Mouse (Mus musculus) cortical plate, adult 2 months (tissue): Measurements from ENCODE around the gene Colq. TPM values are rescaled to one million over a fixed set of nuclear protein-coding genes. Genes with fewer than 3 reads are reported as not detected.

ENCODE experiments used
- H3K27ac ChIP-seq: fragments of 200-500 bp; 2 replicates; pipeline ENCODE4 v1.5.1; 2012; ENCODE audit warnings: low read length, control low read depth, inconsistent platforms; ENCODE audit not compliant: insufficient read depth
- H3K4me1 ChIP-seq: fragments of 200-500 bp; 2 replicates; pipeline ENCODE4 v1.6.1; 2011; ENCODE audit warnings: low read length; ENCODE audit not compliant: control insufficient read depth, insufficient read depth
- H3K4me3 ChIP-seq: fragments of 200-500 bp; 2 replicates; pipeline ENCODE4 v1.5.1; 2011; ENCODE audit warnings: mild to moderate bottlenecking, low read length, control low read depth; ENCODE audit not compliant: insufficient read depth
- CTCF ChIP-seq: fragments of 200-500 bp; IDR thresholded peaks from 2 replicates; pipeline ENCODE4 v1.5.1; 2011; ENCODE audit warnings: mild to moderate bottlenecking, control low read depth, low read length; ENCODE audit not compliant: insufficient read depth; ENCODE audit errors: extremely low read depth
- POLR2A ChIP-seq: fragments of 200-500 bp; IDR thresholded peaks from 2 replicates; pipeline ENCODE4 v1.6.1; 2011; ENCODE audit warnings: mild to moderate bottlenecking, low read length, control low read depth; ENCODE audit not compliant: insufficient read depth; ENCODE audit errors: extremely low read depth
- polyA plus RNA-seq: library from polyadenylated mRNA; depleted of rRNA; stranded (reverse); fragments of >200 nt; gene quantifications from 2 replicates; pipeline ENCODE4 v1.2.3, GENCODE M21; 2012

Gene Colq
- polyA plus RNA-seq, 1 experiment, result 0.84 TPM

DNA sequence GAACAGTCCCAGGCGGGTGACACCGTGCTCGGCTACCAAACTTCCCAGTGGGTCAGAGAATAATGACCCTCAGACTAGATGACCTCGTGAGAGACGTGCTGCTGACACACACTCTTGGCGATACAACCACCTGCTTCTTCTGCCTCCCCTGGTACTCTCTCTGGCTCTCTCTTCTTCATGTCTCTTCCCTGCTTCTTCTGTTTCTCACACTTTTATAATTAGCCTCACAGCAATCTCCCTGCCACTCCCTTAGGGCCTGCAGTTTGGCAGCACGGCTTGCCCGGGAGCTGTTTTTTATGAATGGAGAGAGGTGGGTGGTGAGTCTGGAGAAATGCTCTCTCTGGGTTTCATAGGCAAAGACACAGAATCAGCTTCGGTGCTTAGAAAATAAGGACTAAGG lies 15.3 kb downstream of the Colq start:
- Histone ChIP-seq H3K4me1 (peaks cover 3% of the 10 kb centered on the region), H3K27ac (no peak overlapping the region), H3K4me3 (no peak overlapping the region)
- no peak for TF ChIP-seq POLR2A
- TF ChIP-seq CTCF, result no peak

DNA sequence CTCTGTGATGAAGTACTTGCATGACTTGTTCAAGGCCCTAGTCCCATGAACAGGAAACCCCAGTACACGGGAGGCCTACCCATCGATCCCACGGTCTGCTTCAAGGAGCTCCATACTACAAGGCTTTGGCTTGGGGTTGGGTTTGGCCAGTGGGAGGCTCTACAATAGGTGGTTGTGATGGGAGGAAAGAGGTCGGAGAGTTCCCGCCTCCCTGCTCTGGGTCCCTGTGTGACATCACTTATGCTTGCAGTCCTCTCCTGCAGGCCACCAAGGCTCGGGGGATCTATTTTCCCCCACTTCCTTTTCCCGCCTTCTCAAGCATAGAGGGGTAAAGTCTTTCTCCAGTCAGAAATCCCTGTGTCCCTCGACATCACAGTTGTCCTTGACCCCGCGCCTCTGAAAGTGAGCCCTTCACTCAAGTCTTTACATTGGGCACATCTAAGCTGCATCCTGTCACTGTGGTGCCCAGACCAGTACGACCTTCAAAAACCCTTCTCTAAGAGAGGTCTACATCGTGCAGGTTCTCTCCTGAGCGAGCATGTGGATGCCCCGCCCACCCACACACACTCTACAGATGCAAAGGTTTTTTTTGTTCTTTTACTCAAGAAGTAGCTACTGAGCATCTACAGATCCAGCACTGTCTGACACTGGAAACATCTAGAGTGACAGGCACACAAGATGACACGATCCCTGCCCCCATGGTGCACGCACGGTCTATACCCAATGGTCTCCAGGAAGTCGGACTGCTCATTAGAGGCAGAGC lies 16.1 kb downstream of the Colq start:
- TF ChIP-seq POLR2A (no peak), CTCF (no peak)
- no peak overlapping the region for H3K4me3 ChIP-seq
- peaks cover 3% of the 10 kb centered on the region for H3K4me1 ChIP-seq
- no peak overlapping the region for H3K27ac ChIP-seq

DNA sequence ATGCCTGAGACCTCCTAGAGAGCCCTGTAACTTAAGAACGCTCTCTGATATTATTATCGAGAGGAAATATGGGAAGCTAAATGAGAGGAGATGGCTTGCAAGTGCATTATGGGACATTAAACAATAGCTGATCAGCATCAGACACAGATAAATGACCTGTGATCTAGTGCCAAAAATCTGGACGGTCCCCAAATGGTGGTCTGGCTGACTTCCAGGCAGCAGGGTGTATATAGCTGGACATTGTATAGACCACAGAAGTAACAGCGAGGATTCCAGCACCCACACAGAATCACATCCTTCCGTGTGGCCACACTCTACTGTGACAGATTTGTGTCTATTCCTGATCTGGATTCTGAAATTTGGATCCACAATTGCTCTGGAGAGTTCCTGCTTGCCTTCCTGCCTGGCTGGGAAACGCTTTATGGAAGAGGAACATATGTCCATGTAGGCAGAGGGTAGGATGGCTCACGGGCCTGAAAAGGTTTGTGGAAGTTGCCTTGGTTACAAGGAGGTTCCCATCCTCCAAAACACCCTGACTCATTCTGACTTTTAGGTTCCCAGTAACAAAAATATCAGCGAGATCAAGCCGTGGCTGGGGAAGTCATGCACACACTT lies 18.5 kb downstream of the Colq start:
- H3K4me3 ChIP-seq, result no peak overlapping the region
- no peak overlapping the region for H3K27ac ChIP-seq
- H3K4me1 ChIP-seq, result peaks cover 3% of the 10 kb centered on the region
- TF ChIP-seq CTCF (no peak), POLR2A (no peak)

DNA sequence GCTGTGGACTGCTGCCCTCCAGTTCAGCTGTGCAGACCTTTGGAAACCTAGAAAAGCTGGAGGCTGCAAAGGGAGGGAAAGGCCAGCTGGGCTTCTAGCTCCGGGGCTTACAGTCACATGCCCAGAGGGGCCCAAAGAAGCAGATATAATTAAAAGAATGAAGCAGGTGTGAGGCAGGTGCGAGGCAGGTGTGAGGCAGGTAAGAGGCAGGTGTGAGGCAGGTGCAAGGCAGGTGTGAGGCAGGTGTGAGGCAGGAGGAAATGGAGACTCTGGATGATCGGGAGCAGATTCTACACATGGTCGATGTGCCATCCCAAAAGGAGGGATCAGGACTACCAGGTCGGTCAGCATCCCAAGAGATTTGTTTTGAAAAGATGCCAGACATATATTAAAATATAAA lies 19.7 kb downstream of the Colq start:
- H3K27ac ChIP-seq, result no peak overlapping the region
- TF ChIP-seq CTCF (no peak), POLR2A (no peak)
- peaks cover 3% of the 10 kb centered on the region for H3K4me1 ChIP-seq
- H3K4me3 ChIP-seq, result no peak overlapping the region

GRCm38 (mm10) chr14:31570131-31570951 lies 20.8 kb downstream of the Colq start:
- Histone ChIP-seq H3K4me1 (peaks cover under 1% of the 10 kb centered on the region), H3K27ac (no peak overlapping the region), H3K4me3 (no peak overlapping the region)
- no peak for TF ChIP-seq POLR2A

DNA sequence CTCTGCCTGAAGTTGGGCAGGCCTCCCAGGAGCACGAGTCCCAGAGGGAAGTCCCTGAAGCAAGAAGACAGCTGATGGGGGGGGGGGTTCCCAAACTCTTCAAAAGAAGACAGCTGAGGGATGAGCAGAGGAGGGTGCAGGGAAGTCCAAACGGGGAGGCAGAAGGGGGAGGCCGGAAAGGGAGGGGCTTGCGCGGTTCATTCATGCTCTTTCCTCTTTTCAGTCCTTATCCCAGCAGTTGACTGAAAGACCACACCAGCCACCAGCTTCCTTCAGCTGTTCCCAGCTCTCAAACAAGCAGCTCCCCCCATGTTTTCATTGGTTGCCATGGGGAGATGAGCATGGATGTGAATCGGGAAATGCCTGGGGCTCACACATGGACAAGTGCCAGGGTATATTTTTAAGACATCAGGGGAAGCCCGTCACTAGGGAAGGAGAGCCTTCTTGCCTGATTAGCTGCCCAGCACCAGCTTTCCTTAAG lies 22.0 kb downstream of the Colq start:
- no peak overlapping the region for H3K4me3 ChIP-seq
- no peak overlapping the region for H3K27ac ChIP-seq
- no peaks in the 10 kb centered on the region; the same call in 1 of the 2 replicates for H3K4me1 ChIP-seq
- no peak for TF ChIP-seq POLR2A
- no peak for TF ChIP-seq CTCF

- Histone ChIP-seq H3K4me3 (no peak overlapping the region), H3K4me1 (no peaks in the 10 kb centered on the region), H3K27ac (no peak overlapping the region)
- TF ChIP-seq POLR2A (no peak), CTCF (no peak)
Observed at GRCm38 (mm10) chr14:31565478-31566212, 25.5 kb downstream of the Colq start.

DNA sequence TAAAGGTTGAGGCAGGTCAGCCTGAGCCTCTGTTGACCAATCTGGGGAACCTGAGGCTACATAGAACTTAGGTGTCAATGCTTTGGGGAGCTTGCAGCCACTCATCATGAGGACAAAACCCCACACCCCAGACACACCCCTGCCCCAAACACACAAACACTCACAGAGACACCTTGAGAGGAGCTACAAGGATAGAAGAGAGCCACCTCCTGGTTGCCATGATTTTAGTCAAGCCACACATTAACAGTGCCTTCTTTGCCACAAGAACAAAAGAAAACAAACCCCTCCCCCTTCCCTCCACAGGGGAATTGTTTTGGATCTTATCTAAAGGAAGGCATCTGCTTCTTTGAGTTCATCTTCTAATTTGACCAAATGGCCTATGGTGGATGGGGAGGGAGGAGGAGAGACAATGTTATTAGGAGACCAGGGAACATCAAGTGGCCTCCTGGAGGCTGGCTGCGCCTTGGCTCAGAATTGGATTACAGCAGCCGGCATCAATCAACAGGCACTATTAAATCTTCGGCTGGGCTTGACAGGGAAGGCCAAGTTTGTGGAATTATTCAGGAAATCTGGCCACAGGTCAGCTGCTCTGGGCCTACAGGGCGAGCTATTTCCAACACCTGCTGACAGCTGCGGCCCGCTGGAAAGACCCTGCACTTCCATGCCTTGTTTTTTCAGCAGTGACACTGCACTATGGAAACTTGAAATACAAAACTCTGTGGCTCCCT lies 26.5 kb downstream of the Colq start:
- Histone ChIP-seq H3K4me3 (no peak overlapping the region), H3K27ac (no peak overlapping the region), H3K4me1 (no peaks in the 10 kb centered on the region)
- TF ChIP-seq CTCF (no peak), POLR2A (no peak)

DNA sequence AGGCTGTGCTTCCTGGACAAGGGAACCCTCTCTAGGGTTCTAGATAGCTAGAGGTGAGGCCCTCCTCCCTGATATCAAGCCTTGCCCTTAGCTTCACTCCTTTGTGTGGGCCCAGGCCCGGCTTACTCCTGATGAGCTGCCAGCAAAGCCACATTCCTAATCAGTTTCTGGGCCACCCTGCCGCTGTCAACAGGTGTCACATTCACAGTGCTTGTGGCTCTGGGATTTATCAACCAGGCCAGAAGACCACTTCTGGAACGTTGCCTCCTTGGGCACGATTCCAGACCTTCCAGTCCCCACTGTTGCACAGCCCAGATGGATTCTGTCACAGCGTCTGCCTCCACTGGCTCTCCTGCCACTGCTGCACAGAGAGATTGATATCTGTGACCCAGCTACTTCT lies 30.3 kb downstream of the Colq start:
- Histone ChIP-seq H3K4me1 (no peaks in the 10 kb centered on the region), H3K4me3 (no peak overlapping the region), H3K27ac (no peak overlapping the region)
- TF ChIP-seq CTCF (no peak), POLR2A (no peak)
